Mouse (Mus musculus): ENCODE results near the gene Fnbp1. TPM values are rescaled to one million over a fixed set of nuclear protein-coding genes. Genes with fewer than 3 reads are reported as not detected.

The Fnbp1 gene
- polyA plus RNA-seq, 1 experiment, result 38.1 TPM

- H3K27ac ChIP-seq (replicated peaks; ENCODE audit: low read depth, low read length), result no peak overlapping the region
Observed at GRCm38 (mm10) chr2:31083372-31083771, 58.4 kb downstream of the Fnbp1 start.

GRCm38 (mm10) chr2:31082639-31083038 is 59.2 kb downstream of the Fnbp1 start:
- H3K4me1 ChIP-seq (ENCODE audit: control insufficient read depth, insufficient read depth, insufficient read length, low read length), result peaks cover 8% of the 10 kb centered on the region
- H3K27ac ChIP-seq (replicated peaks; ENCODE audit: low read depth, low read length), result no peak overlapping the region
- no peak overlapping the region for H3K4me3 ChIP-seq (ENCODE audit: insufficient read depth, low read depth, low read length)

More at GRCm38 (mm10) chr2:31083372-31083771, 58.4 kb downstream of the Fnbp1 start:
- Histone ChIP-seq H3K4me3 (ENCODE audit: insufficient read depth, low read depth, low read length) (no peak overlapping the region), H3K4me1 (ENCODE audit: control insufficient read depth, insufficient read depth, insufficient read length, low read length) (peaks cover 10% of the 10 kb centered on the region)

- H3K4me3 ChIP-seq (ENCODE audit: insufficient read depth, low read depth, low read length), result no peak overlapping the region
- no peaks in the 10 kb centered on the region for H3K4me1 ChIP-seq (ENCODE audit: control insufficient read depth, insufficient read depth, insufficient read length, low read length)
- H3K27ac ChIP-seq (replicated peaks; ENCODE audit: low read depth, low read length), result no peak overlapping the region
Observed at GRCm38 (mm10) chr2:31081349-31081748, 60.5 kb downstream of the Fnbp1 start.

GRCm38 (mm10) chr2:31079117-31079516 is 62.7 kb downstream of the Fnbp1 start:
- Histone ChIP-seq H3K4me1 (ENCODE audit: control insufficient read depth, insufficient read depth, insufficient read length, low read length) (no peaks in the 10 kb centered on the region), H3K4me3 (ENCODE audit: insufficient read depth, low read depth, low read length) (no peak overlapping the region), H3K27ac (replicated peaks; ENCODE audit: low read depth, low read length) (no peak overlapping the region)

- H3K27ac ChIP-seq (replicated peaks; ENCODE audit: low read depth, low read length), result 0 out of 2 replicates have a peak overlapping the region, but pooled peaks have one; percentile 33
- H3K4me1 ChIP-seq (ENCODE audit: control insufficient read depth, insufficient read depth, insufficient read length, low read length), result no peaks in the 10 kb centered on the region
- no peak overlapping the region for H3K4me3 ChIP-seq (ENCODE audit: insufficient read depth, low read depth, low read length)
Observed at GRCm38 (mm10) chr2:31077574-31077973, 64.2 kb downstream of the Fnbp1 start.

- Histone ChIP-seq H3K4me3 (ENCODE audit: insufficient read depth, low read depth, low read length) (no peak overlapping the region), H3K27ac (replicated peaks; ENCODE audit: low read depth, low read length) (peak overlapping the region; percentile 33; the same call in 1 of the 2 replicates), H3K4me1 (ENCODE audit: control insufficient read depth, insufficient read depth, insufficient read length, low read length) (no peaks in the 10 kb centered on the region)
Observed at GRCm38 (mm10) chr2:31076351-31077140, 65.3 kb downstream of the Fnbp1 start.

GRCm38 (mm10) chr2:31075836-31076235 is 66.0 kb downstream of the Fnbp1 start:
- Histone ChIP-seq H3K4me1 (ENCODE audit: control insufficient read depth, insufficient read depth, insufficient read length, low read length) (no peaks in the 10 kb centered on the region), H3K27ac (replicated peaks; ENCODE audit: low read depth, low read length) (no peak overlapping the region; the same call in 1 of the 2 replicates), H3K4me3 (ENCODE audit: insufficient read depth, low read depth, low read length) (no peak overlapping the region)

GRCm38 (mm10) chr2:31075168-31075567 is 66.6 kb downstream of the Fnbp1 start:
- Histone ChIP-seq H3K4me3 (ENCODE audit: insufficient read depth, low read depth, low read length) (no peak overlapping the region), H3K4me1 (ENCODE audit: control insufficient read depth, insufficient read depth, insufficient read length, low read length) (no peaks in the 10 kb centered on the region), H3K27ac (replicated peaks; ENCODE audit: low read depth, low read length) (0 out of 2 replicates have a peak overlapping the region, but pooled peaks have one; percentile 30)

GRCm38 (mm10) chr2:31069506-31069905 is 72.3 kb downstream of the Fnbp1 start:
- H3K4me1 ChIP-seq (ENCODE audit: control insufficient read depth, insufficient read depth, insufficient read length, low read length), result peaks cover 12% of the 10 kb centered on the region
- H3K4me3 ChIP-seq (ENCODE audit: insufficient read depth, low read depth, low read length), result no peak overlapping the region
- H3K27ac ChIP-seq (replicated peaks; ENCODE audit: low read depth, low read length), result peak overlapping the region; percentile 31

GRCm38 (mm10) chr2:31069114-31069445 is 72.7 kb downstream of the Fnbp1 start:
- H3K4me1 ChIP-seq (ENCODE audit: control insufficient read depth, insufficient read depth, insufficient read length, low read length), result peaks cover 12% of the 10 kb centered on the region
- H3K4me3 ChIP-seq (ENCODE audit: insufficient read depth, low read depth, low read length), result no peak overlapping the region
- H3K27ac ChIP-seq (replicated peaks; ENCODE audit: low read depth, low read length), result peak overlapping the region; percentile 31

- Histone ChIP-seq H3K27ac (replicated peaks; ENCODE audit: low read depth, low read length) (peak overlapping the region; percentile 35; the same call in 1 of the 2 replicates), H3K4me1 (ENCODE audit: control insufficient read depth, insufficient read depth, insufficient read length, low read length) (peaks cover 12% of the 10 kb centered on the region), H3K4me3 (ENCODE audit: insufficient read depth, low read depth, low read length) (no peak overlapping the region)
Observed at GRCm38 (mm10) chr2:31068246-31069113, 73.3 kb downstream of the Fnbp1 start.

- H3K4me3 ChIP-seq (ENCODE audit: insufficient read depth, low read depth, low read length), result no peak overlapping the region
- H3K27ac ChIP-seq (replicated peaks; ENCODE audit: low read depth, low read length), result peak overlapping the region; percentile 45
- peaks cover 12% of the 10 kb centered on the region for H3K4me1 ChIP-seq (ENCODE audit: control insufficient read depth, insufficient read depth, insufficient read length, low read length)
Observed at GRCm38 (mm10) chr2:31067696-31068245, 74.0 kb downstream of the Fnbp1 start.

- Histone ChIP-seq H3K27ac (replicated peaks; ENCODE audit: low read depth, low read length) (no peak overlapping the region), H3K4me1 (ENCODE audit: control insufficient read depth, insufficient read depth, insufficient read length, low read length) (peaks cover 12% of the 10 kb centered on the region), H3K4me3 (ENCODE audit: insufficient read depth, low read depth, low read length) (no peak overlapping the region)
Observed at GRCm38 (mm10) chr2:31067059-31067595, 74.7 kb downstream of the Fnbp1 start.

- Histone ChIP-seq H3K27ac (replicated peaks; ENCODE audit: low read depth, low read length) (no peak overlapping the region), H3K4me3 (ENCODE audit: insufficient read depth, low read depth, low read length) (no peak overlapping the region)
Observed at GRCm38 (mm10) chr2:31066019-31066789, 75.6 kb downstream of the Fnbp1 start.

More at GRCm38 (mm10) chr2:31066019-31066789, 75.6 kb downstream of the Fnbp1 start:
- peaks cover 13% of the 10 kb centered on the region for H3K4me1 ChIP-seq (ENCODE audit: control insufficient read depth, insufficient read depth, insufficient read length, low read length)

Measured in brown adipose tissue, adult 24 weeks (tissue).